Mouse (Mus musculus) megakaryocyte, embryonic 14.5 days (primary cell): Measurements from ENCODE around the gene Gtpbp4.

ENCODE experiments used
- FLI1 ChIP-seq: IDR thresholded peaks from 2 replicates; pipeline ENCODE4 v1.6.1; 2012; ENCODE audit warnings: low read length, inconsistent platforms, mixed read lengths
- GATA1 ChIP-seq: IDR thresholded peaks from 3 replicates; pipeline ENCODE4 v1.6.1; 2012; ENCODE audit warnings: mixed read lengths, low read length, inconsistent platforms, borderline replicate concordance

GRCm38 (mm10) chr13:8995159-8995989 is 509 bp downstream of the Gtpbp4 start:
- TF ChIP-seq GATA1 (no peak), FLI1 (no peak)
